Mouse (Mus musculus) heart, adult 2 months (tissue): ENCODE measurements at regions not wholly inside any gene's neighbourhood (a gene's known extent, or its start where the extent isn't known, plus 50 kb on each side); places are given as distances from the start of the nearest gene placed in this dataset.

ENCODE experiments used
- CTCF ChIP-seq: fragments of 200-600 bp; IDR thresholded peaks from 2 replicates; pipeline ENCODE4 v1.8.1; 2022; ENCODE audit warnings: antibody characterized with exemption, mild to moderate bottlenecking, moderate library complexity
- POLR2A ChIP-seq: fragments of 200-500 bp; IDR thresholded peaks from 2 replicates; pipeline ENCODE4 v1.6.1; 2011; ENCODE audit warnings: mild to moderate bottlenecking, low read depth, low read length, control low read depth; ENCODE audit not compliant: insufficient read depth

DNA sequence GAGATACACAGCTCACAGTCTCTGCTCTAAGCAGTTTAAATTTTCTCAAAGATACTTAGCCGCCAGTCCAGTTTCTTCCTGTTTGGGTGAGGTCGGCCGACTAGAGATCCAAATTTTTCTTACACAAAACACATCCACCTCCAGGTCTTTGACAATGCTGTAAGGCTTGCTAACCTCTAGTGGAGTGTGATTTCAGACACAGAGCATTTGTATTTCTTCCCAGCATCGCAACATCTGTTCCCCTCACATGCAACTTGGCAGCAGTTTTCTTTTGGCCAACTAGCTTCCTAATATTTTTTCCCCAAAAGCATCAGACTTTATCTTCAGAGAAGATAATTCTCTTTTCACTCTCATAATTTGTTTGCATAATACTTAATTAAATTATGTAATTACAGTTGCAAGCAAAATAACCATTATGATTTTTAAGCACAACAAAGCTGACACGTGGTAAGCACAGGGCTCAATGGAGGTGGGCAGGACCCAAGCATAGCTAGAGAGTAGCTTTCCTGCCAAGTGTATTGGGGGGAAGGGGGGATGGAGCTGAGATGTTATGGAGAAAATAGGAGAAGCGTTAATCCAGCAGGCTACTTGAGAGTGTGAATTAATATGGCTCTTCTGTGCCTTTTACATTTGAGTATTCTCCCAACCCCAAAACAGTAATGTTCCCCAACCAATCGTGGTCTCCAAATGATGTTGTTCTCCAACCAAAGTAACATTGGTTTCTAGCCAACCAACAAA, 276.9 kb downstream of the Cbln4 start:
- TF ChIP-seq POLR2A (no peak), CTCF (no peak)
